Mouse (Mus musculus): ENCODE data around the gene Cplx3. TPM values are rescaled to one million over a fixed set of nuclear protein-coding genes. Genes with fewer than 3 reads are reported as not detected.

Gene Cplx3
- polyA plus RNA-seq, 1 experiment from 2014 or later: not detected

DNA sequence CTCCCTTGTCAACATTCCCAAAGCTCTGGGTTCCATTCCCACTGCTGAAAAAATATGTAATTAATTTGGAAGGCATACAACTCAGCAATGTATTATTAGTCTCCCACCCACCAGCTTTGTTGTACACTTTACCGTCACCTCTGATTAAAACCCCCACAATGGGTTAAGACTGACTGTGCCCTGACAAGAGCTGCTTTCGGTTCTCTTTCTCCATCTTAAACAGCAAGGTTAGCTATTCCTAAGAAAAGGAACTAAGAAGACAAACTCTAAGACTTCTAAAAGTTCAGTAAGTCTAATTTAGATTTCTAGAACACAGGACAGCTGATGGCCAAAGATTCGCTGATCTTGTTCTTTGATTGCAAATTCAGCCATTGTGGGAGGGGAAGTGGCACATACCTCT, 48.9 kb downstream of the Cplx3 start:
- H3K27ac ChIP-seq (replicated peaks): no peak overlapping the region
- no peak for ATAC-seq (ENCODE audit: extremely low read depth, insufficient number of reproducible peaks, low FRiP score, low TSS enrichment)
- 76% methylated on average over 3 of the region's 3 CpGs for WGBS
- no peaks in the 10 kb centered on the region for H3K27me3 ChIP-seq (replicated peaks)
- no peak overlapping the region for H3K9ac ChIP-seq
- no peak overlapping the region for H3K4me3 ChIP-seq
- H3K4me1 ChIP-seq: peaks cover 20% of the 10 kb centered on the region
- H3K4me2 ChIP-seq: no peak overlapping the region
- H3K36me3 ChIP-seq: no peaks in the 10 kb centered on the region
- no peaks in the 10 kb centered on the region for H3K9me3 ChIP-seq

DNA sequence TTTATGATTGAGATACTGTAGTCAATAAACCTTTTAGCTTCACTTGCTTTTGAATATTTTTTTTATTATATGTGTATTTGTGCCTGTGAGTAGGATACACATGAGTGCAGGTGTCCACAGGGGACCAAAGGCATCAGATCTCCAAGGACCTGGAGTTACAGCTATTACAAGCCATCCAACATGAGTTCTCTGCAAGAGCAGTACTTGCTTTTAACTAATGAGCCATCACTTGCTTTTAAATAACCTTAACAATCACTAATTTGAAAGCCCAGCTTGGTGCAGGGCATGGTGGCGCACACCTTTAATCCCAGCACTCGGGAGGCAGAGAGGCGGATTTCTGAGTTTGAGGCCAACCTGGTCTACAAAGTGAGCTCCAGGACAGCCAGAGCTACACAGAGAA, 51.3 kb downstream of the Cplx3 start:
- Histone ChIP-seq H3K27me3 (replicated peaks) (no peaks in the 10 kb centered on the region), H3K27ac (replicated peaks) (no peak overlapping the region), H3K4me1 (peaks cover 28% of the 10 kb centered on the region), H3K9me3 (no peaks in the 10 kb centered on the region), H3K4me2 (no peak overlapping the region), H3K36me3 (peaks cover 9% of the 10 kb centered on the region), H3K9ac (no peak overlapping the region), H3K4me3 (no peak overlapping the region)
- ATAC-seq (ENCODE audit: extremely low read depth, insufficient number of reproducible peaks, low FRiP score, low TSS enrichment): no peak
- WGBS: 62% methylated on average over 3 of the region's 3 CpGs

DNA sequence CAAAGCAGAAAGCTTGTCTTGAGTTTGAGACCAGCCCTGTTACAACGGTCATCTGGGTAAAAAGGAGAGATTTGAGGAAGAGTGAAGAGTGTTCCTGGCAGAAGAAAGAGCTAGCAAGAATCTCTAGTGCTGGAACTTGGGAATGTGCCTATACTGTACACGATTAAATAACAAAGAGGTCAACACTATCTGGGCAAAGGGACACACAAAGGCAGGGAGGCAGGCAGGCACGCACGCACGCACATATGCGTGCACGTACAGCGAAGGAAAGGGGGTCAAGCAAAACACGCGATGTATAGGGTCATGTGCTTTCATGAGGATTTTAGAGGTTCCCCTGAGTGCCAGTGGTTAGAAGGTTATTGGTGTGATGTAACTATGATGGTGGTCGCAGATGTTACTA, 53.0 kb downstream of the Cplx3 start:
- Histone ChIP-seq H3K36me3 (peaks cover 26% of the 10 kb centered on the region), H3K4me3 (no peak overlapping the region), H3K9ac (no peak overlapping the region), H3K4me1 (peaks cover 45% of the 10 kb centered on the region), H3K4me2 (0 out of 2 replicates have a peak overlapping the region, but pooled peaks have one; percentile 83), H3K27me3 (replicated peaks) (no peaks in the 10 kb centered on the region), H3K9me3 (no peaks in the 10 kb centered on the region), H3K27ac (replicated peaks) (no peak overlapping the region)
- ATAC-seq (ENCODE audit: extremely low read depth, insufficient number of reproducible peaks, low FRiP score, low TSS enrichment): no peak
- WGBS: 73% methylated on average over 11 of the region's 11 CpGs

DNA sequence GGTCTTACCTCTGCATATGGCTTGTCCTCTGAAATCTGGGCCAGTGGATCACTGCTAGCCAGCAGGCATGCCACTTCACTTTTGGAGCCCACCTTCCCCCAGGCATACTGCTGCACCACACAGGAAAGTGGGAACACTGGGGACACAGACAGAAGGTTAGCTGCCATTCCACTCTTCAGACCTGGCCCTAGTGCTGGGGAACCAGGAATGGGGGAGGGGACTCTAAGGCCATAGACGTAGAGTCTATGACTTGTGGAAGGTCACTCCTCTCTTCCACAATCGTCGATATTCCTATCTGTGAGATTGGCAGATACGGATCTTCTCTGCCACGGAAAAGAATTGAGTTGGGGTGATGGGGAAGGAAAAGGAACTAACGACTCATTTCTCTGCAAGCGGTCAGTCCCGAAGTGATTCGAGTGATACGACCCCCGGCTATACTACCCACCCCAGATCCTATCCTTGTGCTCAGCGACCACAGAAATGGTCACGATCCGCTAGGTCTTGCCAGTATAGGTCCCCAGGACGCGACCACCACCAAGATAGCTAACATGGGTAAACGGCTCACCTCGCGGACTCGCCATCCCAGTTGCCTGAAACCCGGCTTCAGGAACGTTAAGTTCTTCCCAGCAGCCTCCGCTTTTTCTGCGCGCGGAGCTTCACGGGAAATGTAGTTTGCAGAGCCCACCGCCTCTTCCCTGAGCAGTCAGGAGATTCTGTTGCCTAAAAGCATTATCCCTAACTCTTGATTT, 53.8 kb downstream of the Cplx3 start, which contains the start of gene Mpi:
Gene Mpi (minus strand): TSS at position 625 of the 749 bp plus-strand sequence.
- peak within 1 kb of the TSS; percentile 83 for H3K4me2 ChIP-seq
- peak within 1 kb of the TSS; percentile 21; the same call in 1 of the 2 replicates for H3K27ac ChIP-seq (replicated peaks)
- no peaks in the 10 kb centered on the region for H3K9me3 ChIP-seq
- peaks cover 34% of the 10 kb centered on the region for H3K36me3 ChIP-seq
- H3K4me3 ChIP-seq: peak within 1 kb of the TSS; percentile 75
- H3K4me1 ChIP-seq: peaks cover 53% of the 10 kb centered on the region
- no peaks in the 10 kb centered on the region for H3K27me3 ChIP-seq (replicated peaks)
- under 1% methylated on average over 28 of the region's 28 CpGs for WGBS
- no peak for ATAC-seq (ENCODE audit: extremely low read depth, insufficient number of reproducible peaks, low FRiP score, low TSS enrichment)
- H3K9ac ChIP-seq: peak within 1 kb of the TSS; percentile 91

DNA sequence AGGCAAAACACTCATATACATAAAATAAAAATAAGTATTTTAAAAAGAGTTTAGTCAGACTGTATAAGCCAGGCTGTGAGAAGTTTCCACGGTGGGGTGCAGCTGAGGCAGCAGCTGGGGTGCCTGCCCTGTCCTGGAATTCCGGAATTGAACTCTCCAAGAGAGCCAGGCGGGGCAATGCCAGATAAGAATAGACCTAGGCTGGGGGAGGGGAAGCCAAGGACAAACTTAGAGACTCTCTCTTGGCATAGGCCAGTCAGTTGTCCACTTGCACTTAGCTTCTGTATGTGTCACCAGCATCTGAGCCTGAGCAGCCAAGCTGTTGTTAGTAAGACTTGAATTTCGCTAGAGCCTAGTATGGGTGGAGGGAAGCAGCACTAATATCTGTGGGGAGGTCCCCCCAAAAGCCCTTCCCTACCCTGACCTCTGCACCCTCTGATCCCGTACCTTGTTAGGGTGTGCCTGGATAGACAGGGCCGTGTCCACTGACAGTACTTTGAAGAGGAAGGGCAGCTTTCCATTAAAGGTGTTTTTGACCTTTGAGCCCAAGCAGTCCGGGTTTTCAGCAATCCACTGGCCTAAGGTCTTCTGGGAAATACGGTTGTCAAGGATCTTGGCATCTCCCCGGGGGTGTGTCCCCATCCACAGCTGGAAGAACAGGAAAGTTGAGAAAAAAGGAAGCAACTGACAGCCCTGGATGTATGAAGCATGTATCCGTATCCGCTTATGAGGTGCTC, 55.8 kb downstream of the Cplx3 start:
- peak overlapping the region; percentile 90 for H3K27ac ChIP-seq (replicated peaks)
- H3K4me2 ChIP-seq: peak overlapping the region; percentile 48
- H3K36me3 ChIP-seq: peaks cover 53% of the 10 kb centered on the region
- ATAC-seq (ENCODE audit: extremely low read depth, insufficient number of reproducible peaks, low FRiP score, low TSS enrichment): peak; percentile 52; the same call in 1 of the 2 replicates
- peak overlapping the region; percentile 67 for H3K9ac ChIP-seq
- WGBS: 55% methylated on average over 11 of the region's 11 CpGs
- H3K27me3 ChIP-seq (replicated peaks): no peaks in the 10 kb centered on the region
- peak overlapping the region; percentile 16; the same call in 1 of the 2 replicates for H3K4me3 ChIP-seq
- H3K4me1 ChIP-seq: peaks cover 56% of the 10 kb centered on the region
- H3K9me3 ChIP-seq: no peaks in the 10 kb centered on the region

Other genes starting within 250 kb of the Cplx3 start
- 15.0 and 18.7 TPM in 2 replicates for gene Ppcdc, start 166.2 kb downstream of the Cplx3 start, polyA plus RNA-seq (2015; fragmentation: Nextera tagmentation; extraction: Ambion mirVana)
- gene Scamp5, start 138.2 kb downstream of the Cplx3 start, polyA plus RNA-seq (2015; fragmentation: Nextera tagmentation; extraction: Ambion mirVana): 9.8 and 10.0 TPM in 2 replicates
- 12.2 and 13.5 TPM in 2 replicates for gene Rpp25, start 102.3 kb downstream of the Cplx3 start, polyA plus RNA-seq (2015; fragmentation: Nextera tagmentation; extraction: Ambion mirVana)
- 1,286 and 1,445 TPM in 2 replicates for gene Cox5a, start 85.0 kb downstream of the Cplx3 start, polyA plus RNA-seq (2015; fragmentation: Nextera tagmentation; extraction: Ambion mirVana)
- 11.4 and 12.8 TPM in 2 replicates for gene Fam219b, start 68.8 kb downstream of the Cplx3 start, polyA plus RNA-seq (2015; fragmentation: Nextera tagmentation; extraction: Ambion mirVana)
- 74.2 and 80.9 TPM in 2 replicates for gene Mpi, start 53.5 kb downstream of the Cplx3 start, polyA plus RNA-seq (2015; fragmentation: Nextera tagmentation; extraction: Ambion mirVana)
- 51.5 and 52.4 TPM in 2 replicates for gene Scamp2, start 45.3 kb downstream of the Cplx3 start, polyA plus RNA-seq (2015; fragmentation: Nextera tagmentation; extraction: Ambion mirVana)
- gene Ulk3, start 16.8 kb downstream of the Cplx3 start, polyA plus RNA-seq (2015; fragmentation: Nextera tagmentation; extraction: Ambion mirVana): 14.6 and 17.1 TPM in 2 replicates
- gene Lman1l, start 14.5 kb upstream of the Cplx3 start, polyA plus RNA-seq (2015; fragmentation: Nextera tagmentation; extraction: Ambion mirVana): not detected in 2 replicates
- gene Csk, start 47.4 kb upstream of the Cplx3 start, polyA plus RNA-seq (2015; fragmentation: Nextera tagmentation; extraction: Ambion mirVana): 16.3 and 17.2 TPM in 2 replicates
- gene Cyp1a2, start 77.4 kb upstream of the Cplx3 start, polyA plus RNA-seq (2015; fragmentation: Nextera tagmentation; extraction: Ambion mirVana): not detected in 2 replicates
- gene Cyp1a1, start 81.6 kb upstream of the Cplx3 start, polyA plus RNA-seq (2015; fragmentation: Nextera tagmentation; extraction: Ambion mirVana): not detected in 2 replicates
- 16.2 and 17.5 TPM in 2 replicates for gene Edc3, start 102.3 kb upstream of the Cplx3 start, polyA plus RNA-seq (2015; fragmentation: Nextera tagmentation; extraction: Ambion mirVana)
- 56.1 and 57.1 TPM in 2 replicates for gene Clk3, start 159.6 kb upstream of the Cplx3 start, polyA plus RNA-seq (2015; fragmentation: Nextera tagmentation; extraction: Ambion mirVana)
- 11.3 and 12.3 TPM in 2 replicates for gene Arid3b, start 230.5 kb upstream of the Cplx3 start, polyA plus RNA-seq (2015; fragmentation: Nextera tagmentation; extraction: Ambion mirVana)